Mouse (Mus musculus) lung, postnatal 25 days (tissue): Measurements from ENCODE around the gene Rtp2.
"Not testable (repeated sequence)": the region's sequence is repeated elsewhere in the genome, so short reads cannot be mapped to it uniquely, and the experiment has no call there.

Source experiments
- DNase-seq: peaks from one replicate; pipeline ENCODE4 v3.0.0; 2022; ENCODE audit warnings: low spot score

Rtp2 gene

DNA sequence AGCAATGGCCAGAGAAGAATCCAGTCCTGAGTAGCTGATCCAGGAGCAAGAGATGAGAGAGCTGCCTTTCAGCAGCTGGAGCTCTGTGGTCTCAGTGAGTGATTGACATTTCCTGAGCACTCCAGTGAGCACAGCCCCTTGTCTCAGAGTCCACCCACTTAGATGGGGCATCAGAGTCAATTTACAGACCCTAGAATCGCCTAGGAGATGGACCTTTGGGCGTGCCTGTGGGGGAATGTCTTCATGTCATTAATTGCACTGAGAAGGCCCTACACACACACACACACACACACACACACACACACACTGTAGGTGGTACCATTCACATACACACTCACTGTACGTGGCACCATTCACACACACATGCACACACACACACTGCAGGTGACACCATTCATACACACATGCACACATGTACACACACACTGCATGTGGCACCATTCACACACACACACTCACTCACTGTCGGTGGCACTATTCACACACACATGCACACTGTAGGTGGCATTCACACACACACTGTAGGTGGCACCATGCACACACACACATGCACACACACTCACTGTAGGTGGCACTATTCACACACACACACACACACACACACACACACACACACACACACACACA lies 20.0 kb upstream of the Rtp2 start:
- no peak for DNase-seq

DNA sequence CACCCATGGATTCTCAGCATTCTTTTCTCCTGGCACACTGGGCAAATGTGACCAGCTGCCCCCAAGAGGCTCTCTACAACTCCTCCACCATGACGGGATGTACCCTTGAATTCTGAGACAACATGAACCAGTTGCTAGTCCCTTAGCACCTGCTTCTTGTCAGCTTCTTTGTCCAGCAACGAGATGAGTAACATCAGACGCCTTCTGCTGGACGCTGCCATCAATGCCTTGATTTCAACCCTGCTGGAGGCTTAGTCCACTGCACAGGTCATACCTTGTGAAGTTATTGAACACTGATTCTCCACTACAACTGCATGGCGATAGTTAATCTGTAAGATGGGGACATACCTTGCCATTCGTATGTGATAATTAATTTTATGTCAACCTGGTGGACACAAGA lies 15.5 kb upstream of the Rtp2 start:
- DNase-seq = no peak

DNA sequence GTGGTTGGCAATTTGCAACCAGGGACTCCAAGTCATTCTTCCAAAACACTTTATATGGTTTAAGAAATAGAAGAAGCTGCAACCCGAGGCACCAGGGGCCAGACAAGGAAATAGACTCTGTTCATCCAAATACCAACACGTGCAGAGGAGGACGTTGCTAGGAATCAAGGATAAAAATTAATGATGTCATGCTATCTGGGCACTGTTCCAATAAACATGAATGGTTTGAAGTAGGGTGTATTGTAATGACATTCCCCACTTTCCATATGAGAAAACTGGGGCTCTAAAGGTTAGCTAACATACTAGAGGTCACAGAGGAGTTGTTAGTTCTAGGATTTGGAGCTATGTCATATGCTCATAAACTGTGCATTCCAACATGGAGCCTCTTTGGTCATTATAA lies 12.6 kb upstream of the Rtp2 start:
- DNase-seq = no peak

DNA sequence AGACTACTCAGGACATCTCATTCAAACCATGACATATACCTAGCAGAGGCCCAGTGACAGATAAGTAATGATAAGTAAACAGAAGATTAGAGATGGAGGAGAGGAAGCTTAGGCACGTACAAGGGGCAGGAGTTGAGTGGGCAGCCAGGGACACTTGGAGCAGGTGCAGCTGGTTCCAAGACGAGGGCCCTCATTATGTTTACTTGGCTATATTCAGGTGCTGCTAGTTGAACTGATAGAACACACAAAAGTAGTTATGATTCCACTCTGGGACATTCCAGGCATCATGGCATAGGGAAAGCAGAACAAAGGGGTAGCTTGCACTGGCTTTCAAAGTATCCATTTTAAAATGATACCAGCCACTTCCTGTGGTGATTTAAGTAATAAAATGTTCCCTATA lies 2.2 kb upstream of the Rtp2 start:
- no peak for DNase-seq

- no peak for DNase-seq
These were observed 919 bp downstream of the Rtp2 start for GRCm38 (mm10) chr16:23931275-23931674.

DNA sequence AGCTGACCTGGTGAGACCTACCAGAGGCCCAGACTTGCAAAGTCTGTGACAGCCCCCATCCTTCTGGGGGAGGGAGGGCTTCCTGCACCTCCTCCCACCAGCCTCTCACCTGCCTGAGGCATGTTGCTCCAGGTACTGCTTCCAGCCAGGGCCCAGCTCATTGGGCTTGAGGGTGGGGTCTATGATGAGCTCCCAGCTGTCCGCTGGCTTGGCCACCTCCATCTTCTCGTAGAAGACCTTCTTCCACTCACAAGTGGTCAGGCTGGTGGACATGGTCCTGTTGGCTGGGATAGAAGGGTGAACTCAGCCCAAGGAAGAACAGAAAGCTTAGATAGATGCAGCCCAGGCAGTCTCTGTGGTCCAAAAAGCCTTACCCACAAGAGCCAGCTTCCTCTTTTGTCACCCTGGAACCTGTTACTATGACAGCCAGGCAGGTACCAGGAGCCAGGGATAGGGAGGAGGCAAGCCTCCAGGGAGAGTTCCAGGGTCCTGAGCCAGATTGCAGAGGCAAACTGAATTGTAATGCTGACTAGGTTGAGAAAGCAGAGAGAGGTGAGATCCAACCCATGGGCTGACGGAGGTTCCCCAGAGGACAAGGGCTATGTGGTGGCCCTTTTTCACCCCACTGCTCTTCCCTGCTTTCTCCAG lies 1.6 kb downstream of the Rtp2 start:
- no peak for DNase-seq

- peak; percentile 3 for DNase-seq
These were observed 4.7 kb downstream of the Rtp2 start for GRCm38 (mm10) chr16:23927301-23928114.

DNA sequence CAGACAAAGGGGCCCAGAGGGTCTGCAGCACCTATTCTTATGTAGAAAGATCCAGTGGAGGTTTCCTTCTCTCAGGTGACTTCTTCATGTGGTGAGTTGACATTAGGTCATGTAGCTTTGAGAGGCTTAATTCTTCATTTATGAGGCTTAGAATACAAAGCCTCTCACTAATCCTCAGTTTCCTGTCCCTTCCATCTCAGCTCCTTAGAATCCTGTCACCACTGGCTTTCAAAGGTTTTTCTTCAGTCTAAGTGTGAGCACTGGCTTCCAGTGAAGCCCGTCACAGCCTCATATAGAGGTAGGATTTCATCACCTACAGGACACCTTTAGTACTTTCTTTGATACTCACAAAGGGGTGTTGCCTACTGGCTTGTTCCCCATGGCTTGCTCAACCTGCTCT lies 9.3 kb downstream of the Rtp2 start:
- DNase-seq = no peak

DNA sequence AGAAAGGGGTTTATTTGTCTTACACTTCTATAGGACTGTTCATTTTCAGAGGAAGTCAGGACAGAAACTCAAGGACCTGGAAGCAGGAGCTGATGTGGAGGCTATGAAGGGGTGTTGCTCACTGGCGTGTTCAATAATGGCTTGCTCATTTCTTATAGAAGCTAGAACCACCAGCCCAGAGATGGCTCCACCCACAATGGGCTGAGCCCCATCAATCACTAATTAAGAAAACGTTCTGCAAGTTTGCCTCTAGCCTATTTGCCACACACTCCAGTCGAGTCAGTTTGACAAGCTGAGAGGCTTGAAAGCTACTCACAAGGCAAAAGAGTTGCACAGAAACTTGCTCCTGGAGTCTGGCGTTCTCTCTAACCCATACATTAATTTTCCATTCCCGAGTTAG lies 10.5 kb downstream of the Rtp2 start:
- DNase-seq = no peak

DNA sequence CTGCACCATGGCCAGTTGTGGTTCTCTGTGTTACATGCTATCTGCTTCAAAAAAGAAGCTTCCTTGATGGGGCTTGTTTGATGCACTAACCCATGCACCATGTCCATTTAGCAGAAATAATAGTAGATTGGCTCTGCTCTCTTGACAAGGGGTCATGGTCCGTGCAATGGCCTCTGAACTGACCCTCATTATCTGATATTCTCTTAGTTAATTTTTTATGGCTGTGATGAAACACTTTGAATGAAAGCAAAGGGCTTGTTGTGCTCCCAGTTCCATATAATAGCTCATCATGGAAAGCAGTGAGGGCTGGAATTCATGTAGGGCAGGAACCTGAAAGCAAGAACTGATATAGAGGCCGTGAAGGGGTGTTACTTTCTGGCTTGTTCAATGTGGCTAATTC lies 12.8 kb downstream of the Rtp2 start:
- DNase-seq = no peak

DNA sequence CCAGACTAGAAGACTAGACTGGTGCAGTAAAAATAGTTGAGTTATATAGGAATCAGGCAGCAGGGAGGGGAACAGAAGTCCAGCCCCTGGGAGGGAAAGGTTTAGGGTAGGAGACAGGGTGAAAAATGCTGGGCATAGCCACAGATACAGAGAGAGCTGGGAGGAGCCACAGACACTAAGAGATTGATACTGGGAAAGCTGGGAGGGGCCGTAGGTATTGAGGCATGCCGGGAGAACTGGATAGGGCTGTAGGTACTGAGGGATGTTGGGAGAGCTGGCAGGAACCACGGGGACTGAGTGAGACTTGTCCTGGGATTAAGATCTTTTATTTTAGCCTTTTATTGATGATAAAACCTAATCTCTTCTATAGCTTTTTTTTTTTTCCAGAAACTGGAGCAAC lies 18.8 kb downstream of the Rtp2 start:
- no peak for DNase-seq

DNA sequence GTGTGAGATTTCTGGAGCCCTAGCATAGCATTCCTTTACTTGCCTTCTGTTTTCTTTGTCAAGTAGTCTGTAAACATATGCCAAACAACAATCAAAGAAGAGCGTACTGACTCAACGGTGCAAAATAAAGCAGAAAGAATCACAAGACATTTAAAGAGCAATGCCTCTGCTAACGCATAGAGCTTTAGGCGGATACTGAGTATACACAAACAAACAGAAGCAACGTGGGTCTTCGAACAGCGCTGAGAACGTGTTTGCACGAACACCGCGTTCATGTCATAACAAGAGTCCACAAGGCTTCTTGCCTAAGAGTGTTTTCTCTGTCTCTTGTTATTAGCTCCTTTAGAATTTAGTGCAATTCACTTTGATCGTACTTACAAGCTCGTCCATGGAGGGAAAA lies 19.5 kb downstream of the Rtp2 start:
- DNase-seq = no peak

DNA sequence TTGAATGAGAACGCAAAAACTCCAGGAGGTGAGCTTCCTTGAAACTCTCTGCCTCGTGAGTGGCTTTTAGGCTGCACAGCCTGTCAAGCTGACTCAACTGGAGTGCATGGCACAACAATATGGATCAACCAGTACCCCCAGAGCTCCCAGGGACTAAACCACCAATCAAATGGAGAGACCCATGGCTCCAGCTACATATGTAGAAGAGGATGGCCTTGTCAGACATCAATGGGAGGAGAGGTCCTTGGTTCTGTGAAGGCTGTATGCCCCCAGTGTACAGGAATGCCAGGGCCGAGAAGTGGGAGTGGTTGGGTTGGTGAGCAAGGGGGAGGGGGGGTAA lies 23.2 kb downstream of the Rtp2 start:
- not testable (repeated sequence) for DNase-seq

GRCm38 (mm10) chr16:23908076-23909014 lies 23.8 kb downstream of the Rtp2 start:
- not testable (repeated sequence) for DNase-seq

DNA sequence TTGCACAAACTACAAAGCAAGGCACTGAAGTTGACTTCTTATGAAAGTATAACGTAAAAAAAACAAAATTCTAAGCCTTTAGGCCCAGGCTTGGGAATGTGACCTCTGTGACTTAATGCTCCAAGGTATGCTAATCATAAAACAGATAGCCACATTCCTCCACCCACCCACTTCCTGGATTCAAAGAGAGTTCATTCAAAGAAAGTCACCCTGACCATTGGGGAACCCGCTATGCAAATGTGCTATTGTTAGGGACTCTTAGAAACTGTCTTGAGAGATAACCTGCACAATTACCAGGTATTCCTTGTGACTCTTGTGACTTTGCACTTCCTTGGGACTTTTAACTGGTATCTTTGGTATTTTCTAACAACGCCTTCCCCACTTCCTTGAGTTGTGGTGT lies 25.6 kb downstream of the Rtp2 start:
- not testable (repeated sequence) for DNase-seq

DNA sequence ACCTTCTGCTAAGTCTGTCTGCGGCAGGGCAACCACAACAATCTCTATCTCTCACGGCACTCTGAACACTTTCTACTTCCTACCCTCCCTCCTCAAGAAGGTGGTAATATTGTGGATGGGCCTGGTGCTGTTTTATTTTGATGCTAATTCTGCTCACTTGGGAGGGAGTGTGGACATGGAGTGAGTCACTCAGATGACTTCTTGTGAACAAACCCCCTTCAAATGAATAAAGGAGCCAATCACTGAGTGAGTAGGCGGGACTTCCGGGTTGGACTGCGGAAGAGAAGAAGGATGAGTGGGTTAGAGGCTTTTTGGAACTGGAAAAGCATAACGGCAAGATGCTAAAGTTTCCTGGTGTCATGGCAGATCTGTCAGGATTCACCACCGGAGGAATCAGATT lies 30.8 kb downstream of the Rtp2 start:
- DNase-seq = no peak

DNA sequence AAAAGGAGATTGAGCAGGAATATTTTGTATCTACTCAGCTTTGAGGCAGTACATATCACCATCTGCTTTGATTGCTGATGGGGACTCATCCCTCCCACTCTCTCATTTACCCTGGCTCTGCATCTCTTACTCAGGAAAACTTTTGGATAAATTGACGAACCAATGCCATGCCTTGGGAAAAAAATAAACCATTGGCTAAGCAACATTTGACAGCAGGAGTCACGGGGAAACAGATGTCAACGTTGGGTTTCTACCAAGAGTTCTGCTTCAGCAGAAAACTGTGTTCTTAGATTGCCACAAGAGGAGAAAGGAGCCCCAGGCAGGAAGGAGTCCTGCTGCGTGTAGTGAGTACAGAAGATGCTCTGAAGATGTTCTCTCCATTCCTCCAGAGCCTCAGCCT lies 32.1 kb downstream of the Rtp2 start:
- DNase-seq = no peak

- peak; percentile 62 for DNase-seq
These were observed 33.4 kb downstream of the Rtp2 start for GRCm38 (mm10) chr16:23898840-23899239.

GRCm38 (mm10) chr16:23897984-23898586 lies 34.1 kb downstream of the Rtp2 start:
- DNase-seq = peak; percentile 68

GRCm38 (mm10) chr16:23897486-23897885 lies 34.7 kb downstream of the Rtp2 start:
- no peak for DNase-seq

DNA sequence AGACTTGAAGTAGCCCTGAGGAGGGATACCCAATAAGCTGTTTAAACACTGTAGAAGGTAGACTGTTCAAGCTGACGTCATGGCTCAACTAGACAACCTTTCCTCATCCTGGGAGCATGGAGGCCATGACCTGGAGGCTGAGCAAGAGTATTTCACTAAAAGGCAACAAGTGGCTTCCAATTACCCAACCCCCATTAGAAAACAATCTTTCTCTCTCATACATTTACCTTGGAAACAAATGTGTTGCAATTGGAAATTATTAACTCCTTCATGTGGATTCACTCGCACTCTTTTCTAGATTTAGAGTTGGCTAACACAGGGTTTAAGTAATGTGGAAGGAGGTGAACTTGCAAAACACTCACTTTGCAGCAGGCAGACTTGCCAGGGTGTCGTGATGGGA lies 37.1 kb downstream of the Rtp2 start:
- DNase-seq = no peak

- no peak for DNase-seq
These were observed 41.6 kb downstream of the Rtp2 start, which contains the start of gene Sst for GRCm38 (mm10) chr16:23890636-23891035. Gene Sst (minus strand): TSS chr16:23890958.
